Mouse (Mus musculus) layer of hippocampus, adult 8-10 months (tissue): ENCODE data around the gene Efemp2. TPM values are rescaled to one million over a fixed set of nuclear protein-coding genes. Genes with fewer than 3 reads are reported as not detected.
A peak's percentile ranks its signal among the peaks of the same experiment; 100 is the strongest.

ENCODE experiments used
- DNase-seq, 2 experiments: peaks; one replicate each; pipeline ENCODE4 v3.0.0; 2022; ENCODE audit warnings: low spot score in 2 of 2
- total RNA-seq, 4 experiments: library from RNA; stranded (reverse); gene quantifications; 2 replicates each; pipeline ENCODE4 v1.2.4; 2022

Gene Efemp2
- total RNA-seq, 4 experiments from 2014 or later = 14.4 to 23.9 (median 22.1) TPM

- no peak for DNase-seq
These were observed 21.7 kb downstream of the Efemp2 start for GRCm38 (mm10) chr19:5495353-5496051.

DNA sequence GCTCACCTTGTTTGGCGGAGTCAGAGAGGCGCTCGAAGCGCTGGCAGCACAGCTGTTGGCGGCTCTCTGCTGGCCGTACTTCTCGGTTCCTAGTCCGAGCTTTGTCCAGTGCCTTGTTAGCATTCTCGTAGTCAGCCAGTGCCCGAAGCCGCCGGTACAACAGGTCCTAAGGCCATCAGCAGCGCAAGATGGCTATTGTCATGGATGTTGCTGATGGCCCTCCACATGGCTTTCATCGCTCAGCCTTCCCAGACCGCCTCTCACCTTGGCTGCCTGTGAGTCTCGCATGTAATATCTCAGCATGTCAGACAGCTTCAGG is 22.3 kb downstream of the Efemp2 start:
- no peak for DNase-seq

DNA sequence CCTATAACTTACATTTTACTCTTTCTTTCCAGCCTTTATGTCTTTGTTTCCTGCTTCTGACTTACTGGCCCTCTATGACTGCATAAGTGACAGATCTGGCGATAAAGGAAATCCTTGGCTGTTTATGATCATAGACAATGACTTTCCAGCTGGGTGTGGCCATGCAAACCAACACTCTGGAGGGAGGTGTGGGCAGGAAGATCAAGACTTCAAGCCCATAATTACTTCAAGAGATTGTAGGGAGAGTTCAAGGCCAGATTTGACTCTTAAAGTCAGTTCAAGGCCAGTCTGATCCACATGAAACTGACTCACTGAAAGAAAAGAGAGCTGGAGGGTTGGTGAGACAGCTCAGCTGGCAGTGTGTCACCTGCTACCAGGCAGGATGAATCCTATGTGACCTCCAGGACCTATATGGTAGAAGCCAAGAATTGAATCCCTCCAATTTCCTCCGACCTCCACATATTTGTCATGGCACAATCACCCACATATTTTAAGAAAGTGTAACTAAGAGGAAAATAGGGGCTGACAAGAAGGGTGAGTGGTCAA is 26.6 kb downstream of the Efemp2 start:
- no peak for DNase-seq

DNA sequence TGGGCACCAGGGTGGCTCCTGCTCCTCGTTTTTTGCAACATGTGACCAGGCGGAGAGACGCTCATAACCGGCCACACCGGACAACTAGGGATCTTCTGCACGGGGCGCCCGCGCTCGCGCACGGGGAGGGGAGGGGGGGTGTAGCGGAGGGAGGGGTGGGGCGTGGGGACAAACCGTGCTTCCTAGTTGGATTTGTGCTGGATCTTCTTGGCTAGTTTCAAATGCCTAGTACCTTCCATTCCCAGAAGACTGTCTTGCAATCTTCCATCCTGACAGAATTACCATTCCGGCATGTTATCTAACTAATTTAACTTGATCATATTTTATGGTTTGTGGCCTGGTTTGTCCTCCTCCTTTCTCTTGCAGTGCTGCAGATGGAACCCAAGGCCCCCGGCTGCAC is 29.9 kb downstream of the Efemp2 start, which contains the start of gene 1700020D05Rik:
1700020D05Rik (minus strand) TSS at position 101 of the 400 bp plus-strand sequence.
- DNase-seq = no peak

GRCm38 (mm10) chr19:5510031-5511026 is 36.6 kb downstream of the Efemp2 start, which contains the start of gene Snx32:
TSS of gene Snx32 (minus strand) at chr19:5510538.
- peak; percentile 99 for DNase-seq

GRCm38 (mm10) chr19:5511074-5511632 is 37.4 kb downstream of the Efemp2 start:
- DNase-seq = no peak

- DNase-seq = no peak
These were observed 38.6 kb downstream of the Efemp2 start for GRCm38 (mm10) chr19:5512091-5513004.

DNA sequence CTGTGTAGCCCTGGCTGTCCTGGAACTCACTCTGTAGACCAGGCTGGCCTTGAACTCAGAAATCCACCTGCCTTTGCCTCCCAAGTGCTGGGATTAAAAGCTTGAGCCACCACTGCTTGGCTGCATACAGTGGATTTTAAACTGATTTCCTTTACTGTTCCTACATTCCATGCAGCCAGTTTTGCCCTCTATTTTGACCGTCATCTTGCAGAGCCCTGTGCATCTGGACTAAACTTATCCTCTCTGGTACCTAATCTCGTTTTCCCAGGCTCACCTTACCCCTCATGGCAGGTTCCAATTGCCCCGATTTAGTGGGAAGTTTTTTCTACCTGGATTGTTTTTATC is 39.2 kb downstream of the Efemp2 start:
- DNase-seq = no peak

GRCm38 (mm10) chr19:5515840-5516777 is 42.4 kb downstream of the Efemp2 start:
- DNase-seq = no peak

DNA sequence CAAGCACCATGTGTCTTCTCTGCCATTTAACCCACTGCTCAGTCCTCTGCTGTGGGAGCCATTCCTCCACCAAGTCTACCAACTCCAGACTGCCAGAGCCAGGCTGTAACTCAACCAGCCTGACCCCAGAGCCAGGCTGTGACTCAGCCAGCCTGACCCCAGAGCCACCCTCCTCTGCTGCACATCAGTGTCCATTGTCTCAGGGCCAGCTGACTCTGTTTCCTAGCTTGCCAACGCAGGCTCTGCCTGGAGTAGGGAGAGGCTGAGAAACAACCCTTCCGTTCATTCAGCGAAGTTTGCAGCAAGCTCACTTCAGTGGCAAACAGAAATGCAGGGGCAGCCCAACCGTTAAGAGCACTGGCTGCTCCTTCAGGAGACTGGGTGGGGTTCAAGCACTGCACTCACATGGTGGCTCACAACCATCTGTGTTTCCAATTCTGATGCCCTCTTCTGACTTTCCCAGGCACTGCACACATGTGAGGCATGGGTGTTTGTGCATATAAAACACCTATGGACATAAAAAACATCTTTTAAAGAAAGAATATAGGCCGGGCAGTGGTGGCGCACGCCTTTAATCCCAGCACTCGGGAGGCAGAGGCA is 43.3 kb downstream of the Efemp2 start:
- DNase-seq = no peak

GRCm38 (mm10) chr19:5518721-5519120 is 45.0 kb downstream of the Efemp2 start:
- no peak for DNase-seq

DNA sequence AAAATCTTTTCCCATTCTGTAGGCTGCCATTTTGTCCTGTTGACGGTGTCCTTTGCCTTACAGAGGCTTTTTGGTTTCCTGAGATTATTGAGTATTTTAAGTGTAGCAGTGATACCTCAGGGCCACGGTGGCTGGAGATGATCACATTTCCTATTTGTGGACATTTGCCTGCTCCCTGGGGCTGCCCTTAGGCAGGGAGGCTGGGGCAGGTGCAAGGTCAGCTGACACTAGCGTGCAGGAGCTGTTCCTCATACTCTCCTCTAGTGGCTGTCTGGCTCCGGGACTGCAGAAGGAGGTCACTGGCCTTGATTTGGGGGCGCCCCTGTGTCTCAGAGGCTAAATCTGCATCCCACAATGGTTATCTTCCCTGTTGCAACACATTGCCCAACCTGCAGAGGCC is 51.5 kb downstream of the Efemp2 start:
- no peak for DNase-seq

DNA sequence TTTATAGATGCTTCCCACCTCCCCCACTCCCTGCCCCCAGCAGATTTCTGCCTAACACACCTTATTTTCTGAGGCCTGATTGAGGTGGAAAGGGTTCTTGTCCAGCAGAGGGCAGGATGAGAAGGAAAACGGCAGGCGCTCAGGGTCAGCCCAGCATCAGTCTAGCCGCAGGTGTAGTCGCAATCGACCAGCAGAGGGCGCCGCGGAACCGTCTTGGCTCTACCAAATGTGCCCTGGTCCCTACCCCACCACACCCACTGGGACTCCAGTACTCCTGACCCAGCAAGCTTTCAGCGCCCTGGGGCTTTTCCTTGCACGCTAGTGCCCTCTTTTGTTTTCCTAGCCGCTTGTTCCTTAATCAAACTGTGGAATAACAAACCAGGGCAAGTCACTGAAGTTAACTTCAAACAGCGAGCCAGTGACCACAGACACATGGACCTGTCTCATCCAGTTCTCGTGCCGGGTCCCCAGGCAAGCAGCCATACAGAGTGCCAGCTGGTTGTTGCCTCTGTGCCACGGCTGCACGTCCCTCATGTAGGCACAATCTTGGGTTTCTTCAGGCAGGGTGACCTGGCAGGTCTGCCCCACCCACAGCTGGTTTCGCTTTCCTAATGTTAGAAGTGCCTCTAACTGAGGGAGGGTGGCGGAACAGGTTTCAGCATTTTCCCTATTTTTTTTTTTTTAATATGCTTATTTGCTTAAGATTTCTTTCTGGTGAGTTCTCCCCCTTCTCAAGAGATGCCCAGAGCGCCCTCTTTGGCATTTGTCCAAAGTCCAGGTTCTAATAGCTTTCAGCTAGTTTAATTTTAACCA is 55.8 kb downstream of the Efemp2 start:
- DNase-seq = peak; percentile 83 to 93

DNA sequence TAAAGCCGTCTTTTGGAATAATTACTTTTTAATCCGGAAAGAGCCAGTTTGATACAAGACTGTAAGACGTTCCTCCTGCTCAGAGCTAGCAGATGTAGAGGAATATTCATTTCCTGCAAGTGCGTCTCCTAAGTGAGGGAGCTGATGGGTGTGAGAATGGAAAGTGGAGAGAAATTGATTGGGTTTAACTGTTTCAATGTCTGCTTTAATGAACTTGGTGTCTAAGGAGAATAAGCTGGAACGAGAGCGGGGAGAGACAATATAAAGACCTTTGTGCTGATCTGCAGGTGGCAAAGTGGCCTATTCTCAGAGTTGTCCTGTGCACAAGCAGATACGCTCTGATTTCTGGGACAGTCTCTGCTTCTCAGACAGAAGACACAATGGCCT is 56.4 kb downstream of the Efemp2 start:
- DNase-seq = no peak
